Mouse (Mus musculus) stomach, embryonic 14.5 days (tissue): Measurements from ENCODE around the gene Trnp1. TPM values are rescaled to one million over a fixed set of nuclear protein-coding genes. Genes with fewer than 3 reads are reported as not detected.

Experiments used
- ATAC-seq: fragments of 200-750 bp; cut with Nextera tagmentation; 2 replicates; pipeline ENCODE4 v1.8.0; 2017; ENCODE audit warnings: low read depth, moderate TSS enrichment; ENCODE audit not compliant: insufficient number of reproducible peaks, insufficient read depth, low FRiP score
- H3K27ac ChIP-seq: fragments of 300-500 bp; sonication (generic); 2 replicates; pipeline ENCODE4 v1.5.1; 2014; ENCODE audit warnings: mild to moderate bottlenecking, low read length, moderate library complexity, mixed read lengths
- H3K27me3 ChIP-seq: fragments of 300-500 bp; sonication (generic); 2 replicates; pipeline ENCODE4 v1.6.1; 2014; ENCODE audit warnings: low read length, control low read depth, mixed read lengths; ENCODE audit not compliant: control insufficient read depth, insufficient read depth
- H3K36me3 ChIP-seq: fragments of 300-500 bp; sonication (generic); 2 replicates; pipeline ENCODE4 v1.6.1; 2014; ENCODE audit warnings: mild to moderate bottlenecking, control low read depth, low read length, moderate library complexity, mixed read lengths; ENCODE audit not compliant: control insufficient read depth, insufficient read depth
- H3K4me1 ChIP-seq: fragments of 300-500 bp; sonication (generic); 2 replicates; pipeline ENCODE4 v1.6.1; 2014; ENCODE audit warnings: low read length, control low read depth, mixed read lengths; ENCODE audit not compliant: control insufficient read depth, insufficient read depth
- H3K4me2 ChIP-seq: fragments of 300-500 bp; sonication (generic); replicated peaks from 2 replicates; pipeline ENCODE4 v1.6.1; 2014; ENCODE audit warnings: low read depth, low read length, control low read depth
- H3K4me3 ChIP-seq: fragments of 300-500 bp; sonication (generic); 2 replicates; pipeline ENCODE4 v1.5.1; 2014; ENCODE audit warnings: low read depth, low read length, control low read depth
- H3K9ac ChIP-seq: fragments of 300-500 bp; sonication (generic); replicated peaks from 2 replicates; pipeline ENCODE4 v1.6.1; 2014; ENCODE audit warnings: low read depth, mild to moderate bottlenecking, control low read depth, low read length, moderate library complexity, mixed read lengths
- H3K9me3 ChIP-seq: fragments of 300-500 bp; sonication (generic); 2 replicates; pipeline ENCODE4 v1.6.1; 2016; ENCODE audit warnings: low read depth, low read length, control low read depth; ENCODE audit not compliant: control insufficient read depth
- WGBS: fragments of 180-500 bp; shearing (Covaris S2); extraction: QIAGEN DNeasy Blood & Tissue Kit; methylation state at CpG from one replicate; pipeline ENCODE4 v1.1.7; 2014; 5-methylcytosine and 5-hydroxymethylcytosine counted together
- polyA plus RNA-seq: library from polyadenylated mRNA; unstranded; fragments of >200 nt; fragmentation: Nextera tagmentation; extraction: Ambion mirVana; gene quantifications from 2 replicates; pipeline ENCODE4 v1.2.1, GENCODE M21; 2014

The Trnp1 gene
- polyA plus RNA-seq, 1 experiment from 2014 or later: 2.5 TPM

GRCm38 (mm10) chr4:133501514-133501913, 3.2 kb upstream of the Trnp1 start:
- 55% methylated on average over 7 of the region's 7 CpGs for WGBS
- Histone ChIP-seq H3K9ac (no peak overlapping the region), H3K4me2 (no peak overlapping the region), H3K4me1 (peaks cover 3% of the 10 kb centered on the region; the same call in 1 of the 2 replicates), H3K9me3 (no peaks in the 10 kb centered on the region), H3K4me3 (no peak overlapping the region), H3K36me3 (no peaks in the 10 kb centered on the region), H3K27ac (no peak overlapping the region), H3K27me3 (peaks cover 36% of the 10 kb centered on the region)
- no peak for ATAC-seq

GRCm38 (mm10) chr4:133497461-133498159, 740 bp downstream of the Trnp1 start:
- ATAC-seq: no peak
- Histone ChIP-seq H3K27ac (no peak overlapping the region), H3K27me3 (peaks cover 36% of the 10 kb centered on the region), H3K4me2 (peak overlapping the region; percentile 100), H3K9me3 (no peaks in the 10 kb centered on the region), H3K36me3 (no peaks in the 10 kb centered on the region), H3K9ac (peak overlapping the region; percentile 45), H3K4me1 (peaks cover 3% of the 10 kb centered on the region; the same call in 1 of the 2 replicates), H3K4me3 (peak overlapping the region; percentile 61)
- under 1% methylated on average over 58 of the region's 70 CpGs for WGBS

DNA sequence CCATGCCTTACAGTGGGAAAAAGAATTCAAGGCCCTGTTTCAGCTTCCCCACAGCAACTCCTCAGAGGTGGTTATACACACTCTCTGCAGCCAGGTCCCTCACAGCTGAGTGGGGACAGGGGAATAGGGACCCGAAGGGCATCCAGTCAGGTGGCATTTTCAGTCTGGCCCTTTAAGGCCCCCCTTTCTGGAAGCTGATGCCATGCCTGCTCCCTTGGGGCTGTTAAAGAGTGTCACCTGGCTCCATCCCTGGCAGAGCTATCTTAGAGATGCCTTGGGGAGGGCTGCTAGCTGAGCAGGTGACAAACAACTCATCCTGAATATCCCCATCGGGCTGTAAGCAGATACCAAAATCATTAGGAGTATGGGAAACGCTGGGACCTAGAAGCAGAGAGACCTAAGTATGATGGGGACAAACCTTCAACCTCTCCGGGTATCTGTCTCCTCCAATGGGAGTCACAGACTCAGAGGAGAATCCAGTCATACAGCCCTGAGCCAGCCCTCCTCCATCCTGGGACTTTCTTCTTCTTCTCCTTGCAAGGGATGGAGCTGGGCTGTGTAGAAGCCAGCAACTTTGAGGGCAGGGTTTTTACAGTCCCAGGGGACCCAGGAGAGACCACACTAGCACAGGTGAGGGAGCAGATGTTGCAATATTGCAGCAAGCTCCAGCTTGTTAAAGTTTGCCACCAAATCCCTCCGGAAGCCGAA, 1.5 kb downstream of the Trnp1 start:
- Histone ChIP-seq H3K27me3 (peaks cover 36% of the 10 kb centered on the region), H3K36me3 (no peaks in the 10 kb centered on the region)
- WGBS: 28% methylated on average over 6 of the region's 6 CpGs

DNA sequence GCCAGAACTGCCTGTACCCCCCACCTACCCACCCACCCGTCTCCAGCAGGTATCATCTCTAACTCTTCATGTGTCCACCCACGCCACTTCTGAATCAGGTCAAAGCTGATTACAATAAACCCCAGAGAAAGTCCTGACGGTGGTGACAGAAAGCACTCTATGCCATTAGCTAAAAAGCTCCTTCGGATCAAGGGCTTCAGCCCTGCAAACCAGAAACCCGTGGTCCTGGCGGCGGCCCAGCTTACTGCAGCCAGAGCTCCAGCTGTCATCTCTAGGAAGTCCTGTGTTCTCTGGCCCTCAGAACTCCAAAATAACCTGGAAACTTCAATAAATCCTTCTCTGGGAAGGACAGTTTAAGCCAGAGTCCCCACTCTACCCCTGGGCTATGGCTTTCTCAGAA, 2.6 kb downstream of the Trnp1 start:
- no peak for ATAC-seq
- H3K9me3 ChIP-seq: no peaks in the 10 kb centered on the region
- H3K36me3 ChIP-seq: no peaks in the 10 kb centered on the region
- peaks cover 36% of the 10 kb centered on the region for H3K27me3 ChIP-seq
- no peak overlapping the region for H3K4me2 ChIP-seq
- no peak overlapping the region for H3K4me3 ChIP-seq
- H3K9ac ChIP-seq: no peak overlapping the region
- WGBS: 25% methylated on average over 7 of the region's 7 CpGs
- H3K4me1 ChIP-seq: peaks cover 3% of the 10 kb centered on the region; the same call in 1 of the 2 replicates
- H3K27ac ChIP-seq: no peak overlapping the region

More for the DNA sequence above, 1.5 kb downstream of the Trnp1 start:
- Histone ChIP-seq H3K4me1 (peaks cover 3% of the 10 kb centered on the region; the same call in 1 of the 2 replicates), H3K4me2 (no peak overlapping the region), H3K9ac (no peak overlapping the region), H3K27ac (no peak overlapping the region), H3K9me3 (no peaks in the 10 kb centered on the region), H3K4me3 (peak overlapping the region; percentile 61; the same call in 1 of the 2 replicates)
- no peak for ATAC-seq

GRCm38 (mm10) chr4:133494867-133495266, 3.5 kb downstream of the Trnp1 start:
- Histone ChIP-seq H3K36me3 (no peaks in the 10 kb centered on the region), H3K27ac (no peak overlapping the region), H3K4me1 (peaks cover 4% of the 10 kb centered on the region; the same call in 1 of the 2 replicates), H3K4me3 (no peak overlapping the region), H3K9me3 (no peaks in the 10 kb centered on the region), H3K27me3 (peaks cover 30% of the 10 kb centered on the region), H3K4me2 (no peak overlapping the region), H3K9ac (no peak overlapping the region)
- 59% methylated on average over 4 of the region's 4 CpGs for WGBS
- no peak for ATAC-seq

DNA sequence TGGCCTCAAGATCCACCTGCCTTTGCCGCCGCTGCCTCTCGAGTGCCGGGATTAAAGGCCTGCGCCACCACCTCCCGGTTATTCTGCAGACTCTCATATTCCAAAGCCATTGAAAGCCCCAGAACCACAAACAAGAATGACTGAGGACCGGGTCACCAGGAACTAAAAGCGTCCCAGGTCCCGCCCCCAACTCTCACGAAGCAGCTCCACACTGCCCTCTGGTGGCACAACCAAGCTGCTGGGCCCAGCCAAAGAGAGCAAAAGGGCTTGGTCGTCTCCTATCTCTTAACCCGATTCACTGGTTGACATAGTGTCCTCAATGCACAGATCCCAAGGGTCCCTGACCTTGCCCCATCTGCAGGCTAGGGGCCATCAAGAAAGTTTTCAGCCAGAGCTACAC, 3.9 kb downstream of the Trnp1 start:
- Histone ChIP-seq H3K36me3 (no peaks in the 10 kb centered on the region), H3K9ac (no peak overlapping the region), H3K9me3 (no peaks in the 10 kb centered on the region), H3K4me3 (peak overlapping the region; percentile 18), H3K27me3 (peaks cover 25% of the 10 kb centered on the region), H3K27ac (no peak overlapping the region), H3K4me2 (peak overlapping the region; percentile 34), H3K4me1 (peaks cover 7% of the 10 kb centered on the region; the same call in 1 of the 2 replicates)
- WGBS: 3% methylated on average over 12 of the region's 12 CpGs
- ATAC-seq: peak; percentile 48; the same call in 1 of the 2 replicates

GRCm38 (mm10) chr4:133493895-133494294, 4.5 kb downstream of the Trnp1 start:
- Histone ChIP-seq H3K4me1 (peaks cover 7% of the 10 kb centered on the region; the same call in 1 of the 2 replicates), H3K27ac (no peak overlapping the region), H3K9me3 (no peaks in the 10 kb centered on the region), H3K4me3 (peak overlapping the region; percentile 18), H3K36me3 (no peaks in the 10 kb centered on the region), H3K9ac (no peak overlapping the region), H3K27me3 (peaks cover 20% of the 10 kb centered on the region), H3K4me2 (peak overlapping the region; percentile 34)
- WGBS: 19% methylated on average over 10 of the region's 12 CpGs
- ATAC-seq: no peak

DNA sequence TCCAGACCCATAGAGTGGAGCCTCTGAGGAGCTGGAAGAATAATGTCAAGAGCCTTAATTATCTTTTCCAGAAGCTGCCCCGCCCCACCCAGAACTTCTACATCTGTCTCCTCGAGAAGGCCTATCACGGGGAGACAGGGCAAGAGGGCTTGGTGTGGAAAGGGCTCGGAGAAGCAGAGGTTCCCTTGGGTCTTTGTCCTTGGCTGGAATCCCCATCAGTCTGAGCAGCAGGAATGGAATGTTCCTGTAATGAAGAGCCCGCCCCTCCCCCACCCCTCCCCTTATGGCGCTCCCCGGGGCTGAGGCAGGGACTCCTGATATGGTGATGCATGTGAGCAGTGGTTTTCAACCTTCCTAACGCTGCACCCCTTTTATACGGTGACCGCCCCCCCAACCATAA, 6.5 kb downstream of the Trnp1 start:
- WGBS: 33% methylated on average over 10 of the region's 10 CpGs
- peaks cover 2% of the 10 kb centered on the region for H3K27me3 ChIP-seq
- H3K9ac ChIP-seq: no peak overlapping the region
- H3K36me3 ChIP-seq: no peaks in the 10 kb centered on the region
- ATAC-seq: no peak
- peaks cover 3% of the 10 kb centered on the region for H3K4me1 ChIP-seq
- no peak overlapping the region for H3K4me2 ChIP-seq
- H3K27ac ChIP-seq: no peak overlapping the region
- no peaks in the 10 kb centered on the region for H3K9me3 ChIP-seq
- no peak overlapping the region for H3K4me3 ChIP-seq
